Mouse (Mus musculus) thymus, postnatal 36 days (tissue): ENCODE results near the gene Eapp.

Experiments
- DNase-seq, 2 experiments: peaks; one replicate each; pipeline ENCODE4 v3.0.0; 2022; ENCODE audit warnings: mixed read lengths in 2 of 2

Gene Eapp

DNA sequence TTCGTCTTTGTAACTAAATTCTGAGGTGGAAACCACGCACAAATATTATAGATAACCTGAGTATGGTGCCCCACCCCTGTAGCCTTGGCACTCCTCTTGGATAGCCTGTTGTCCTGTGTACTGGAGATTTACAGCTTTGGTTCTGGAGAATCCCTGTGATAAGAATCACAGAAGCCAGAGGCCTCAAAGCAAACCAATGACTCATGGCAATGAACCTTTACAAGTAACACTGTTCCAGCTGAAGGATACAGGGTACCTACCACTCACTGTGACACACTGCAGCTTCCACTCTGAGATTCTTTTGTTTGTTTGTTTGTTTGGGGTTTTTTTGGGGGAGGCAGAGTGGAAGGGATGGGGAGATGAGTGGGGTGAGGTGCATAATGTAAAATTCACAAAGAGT, 73.8 kb downstream of the Eapp start:
- no peak for DNase-seq
